Mouse (Mus musculus): ENCODE data around the gene C1galt1.
A peak's percentile ranks its signal among the peaks of the same experiment; 100 is the strongest.

DNA sequence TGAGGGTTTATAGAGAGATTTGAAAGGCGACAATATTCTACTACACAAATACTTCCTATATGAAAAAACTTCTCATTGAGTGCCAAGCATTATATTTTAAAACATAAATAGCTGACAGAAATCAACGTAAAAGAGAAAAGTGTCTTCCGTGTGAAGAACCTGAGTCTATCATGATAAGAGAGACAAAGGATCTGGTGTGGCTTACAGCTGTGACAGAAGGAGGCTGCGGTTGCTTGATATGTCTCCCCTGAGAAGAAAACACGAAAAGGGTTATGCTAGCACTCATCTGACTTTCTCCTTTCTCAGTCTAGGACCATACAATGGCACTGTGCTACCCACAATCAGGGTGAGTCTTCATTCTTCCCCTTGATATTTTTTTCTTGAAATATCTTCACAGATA lies 51.7 kb downstream of the C1galt1 start:
- TF ChIP-seq EP300 (IDR thresholded peaks at IDR 0.05; ENCODE audit: low read depth in 1 of 2, low read length in 2 of 2) (peak; percentile 41 to 43; a peak in 2 of 4 replicates), CTCF (IDR thresholded peaks at IDR 0.05 in 2 of 3, conservative IDR thresholded peaks at IDR 0.05 in 1 of 3; ENCODE audit: control insufficient read depth in 1 of 3, insufficient read depth in 1 of 3, low read depth in 2 of 3, low read length in 3 of 3, poor library complexity in 1 of 3, severe bottlenecking in 1 of 3) (no peak)
